Mouse (Mus musculus): ENCODE measurements around the gene Tas2r126. TPM values are rescaled to one million over a fixed set of nuclear protein-coding genes. Genes with fewer than 3 reads are reported as not detected.

Tas2r126 gene
- polyA plus RNA-seq, 1 experiment from 2014 or later: not detected

- no peak within 1 kb of the TSS for H3K27ac ChIP-seq (replicated peaks; ENCODE audit: low read depth, low read length)
- no peak within 1 kb of the TSS for H3K9ac ChIP-seq (ENCODE audit: low read length)
- no peaks in the 10 kb centered on the region for H3K36me3 ChIP-seq (ENCODE audit: control insufficient read depth, insufficient read depth, low read length)
- ATAC-seq (ENCODE audit: insufficient number of reproducible peaks, low FRiP score, low TSS enrichment, low read depth) (no peak), DNase-seq (ENCODE audit: low spot score) (no peak)
- H3K9me3 ChIP-seq (ENCODE audit: control insufficient read depth, low read length): no peaks in the 10 kb centered on the region
- H3K4me2 ChIP-seq (ENCODE audit: low read depth, severe bottlenecking): no peak within 1 kb of the TSS
- H3K4me3 ChIP-seq (ENCODE audit: low read depth, low read length): no peak within 1 kb of the TSS
- 73% methylated on average over 2 of the region's 2 CpGs for WGBS
- H3K27me3 ChIP-seq (ENCODE audit: control insufficient read depth, insufficient read depth, low read length): no peaks in the 10 kb centered on the region
- no peaks in the 10 kb centered on the region for H3K4me1 ChIP-seq (ENCODE audit: control insufficient read depth, insufficient read depth, low read length)
These were observed 29.2 kb upstream of the Tas2r126 start, which contains the start of gene Tas2r135 for GRCm38 (mm10) chr6:42405134-42405533. Gene Tas2r135 (plus strand): TSS chr6:42405434.

GRCm38 (mm10) chr6:42419443-42419842 lies 14.9 kb upstream of the Tas2r126 start:
- H3K9me3 ChIP-seq (ENCODE audit: control insufficient read depth, low read length): no peaks in the 10 kb centered on the region
- no peak overlapping the region for H3K27ac ChIP-seq (replicated peaks; ENCODE audit: low read depth, low read length)
- no peak overlapping the region for H3K4me3 ChIP-seq (ENCODE audit: low read depth, low read length)
- no peak overlapping the region for H3K4me2 ChIP-seq (ENCODE audit: low read depth, severe bottlenecking)
- no peaks in the 10 kb centered on the region for H3K4me1 ChIP-seq (ENCODE audit: control insufficient read depth, insufficient read depth, low read length)
- H3K36me3 ChIP-seq (ENCODE audit: control insufficient read depth, insufficient read depth, low read length): no peaks in the 10 kb centered on the region
- WGBS: 93% methylated on average over 2 of the region's 2 CpGs
- no peak for ATAC-seq (ENCODE audit: insufficient number of reproducible peaks, low FRiP score, low TSS enrichment, low read depth)
- H3K9ac ChIP-seq (ENCODE audit: low read length): no peak overlapping the region
- DNase-seq (ENCODE audit: low spot score): no peak
- no peaks in the 10 kb centered on the region for H3K27me3 ChIP-seq (ENCODE audit: control insufficient read depth, insufficient read depth, low read length)

GRCm38 (mm10) chr6:42421439-42421838 lies 12.9 kb upstream of the Tas2r126 start:
- ATAC-seq (ENCODE audit: insufficient number of reproducible peaks, low FRiP score, low TSS enrichment, low read depth) (no peak), DNase-seq (ENCODE audit: low spot score) (no peak)
- Histone ChIP-seq H3K9ac (ENCODE audit: low read length) (no peak overlapping the region), H3K9me3 (ENCODE audit: control insufficient read depth, low read length) (no peaks in the 10 kb centered on the region), H3K4me2 (ENCODE audit: low read depth, severe bottlenecking) (no peak overlapping the region), H3K4me1 (ENCODE audit: control insufficient read depth, insufficient read depth, low read length) (no peaks in the 10 kb centered on the region), H3K27ac (replicated peaks; ENCODE audit: low read depth, low read length) (no peak overlapping the region), H3K27me3 (ENCODE audit: control insufficient read depth, insufficient read depth, low read length) (no peaks in the 10 kb centered on the region), H3K36me3 (ENCODE audit: control insufficient read depth, insufficient read depth, low read length) (no peaks in the 10 kb centered on the region), H3K4me3 (ENCODE audit: low read depth, low read length) (no peak overlapping the region)
- 80% methylated on average over 2 of the region's 2 CpGs for WGBS

GRCm38 (mm10) chr6:42424472-42424871 lies 9.9 kb upstream of the Tas2r126 start:
- Histone ChIP-seq H3K27me3 (ENCODE audit: control insufficient read depth, insufficient read depth, low read length) (no peaks in the 10 kb centered on the region), H3K9me3 (ENCODE audit: control insufficient read depth, low read length) (no peaks in the 10 kb centered on the region), H3K9ac (ENCODE audit: low read length) (no peak overlapping the region), H3K4me3 (ENCODE audit: low read depth, low read length) (no peak overlapping the region), H3K27ac (replicated peaks; ENCODE audit: low read depth, low read length) (no peak overlapping the region), H3K36me3 (ENCODE audit: control insufficient read depth, insufficient read depth, low read length) (no peaks in the 10 kb centered on the region), H3K4me2 (ENCODE audit: low read depth, severe bottlenecking) (no peak overlapping the region), H3K4me1 (ENCODE audit: control insufficient read depth, insufficient read depth, low read length) (no peaks in the 10 kb centered on the region)
- DNase-seq (ENCODE audit: low spot score): no peak
- ATAC-seq (ENCODE audit: insufficient number of reproducible peaks, low FRiP score, low TSS enrichment, low read depth): no peak
- WGBS: 89% methylated on average over 3 of the region's 3 CpGs

- DNase-seq (ENCODE audit: low spot score) (no peak), ATAC-seq (ENCODE audit: insufficient number of reproducible peaks, low FRiP score, low TSS enrichment, low read depth) (no peak)
- no peaks in the 10 kb centered on the region for H3K9me3 ChIP-seq (ENCODE audit: control insufficient read depth, low read length)
- H3K27me3 ChIP-seq (ENCODE audit: control insufficient read depth, insufficient read depth, low read length): no peaks in the 10 kb centered on the region
- H3K27ac ChIP-seq (replicated peaks; ENCODE audit: low read depth, low read length): no peak overlapping the region
- H3K4me1 ChIP-seq (ENCODE audit: control insufficient read depth, insufficient read depth, low read length): no peaks in the 10 kb centered on the region
- no peak overlapping the region for H3K4me2 ChIP-seq (ENCODE audit: low read depth, severe bottlenecking)
- H3K36me3 ChIP-seq (ENCODE audit: control insufficient read depth, insufficient read depth, low read length): no peaks in the 10 kb centered on the region
- no peak overlapping the region for H3K9ac ChIP-seq (ENCODE audit: low read length)
- 86% methylated on average over 4 of the region's 4 CpGs for WGBS
- no peak overlapping the region for H3K4me3 ChIP-seq (ENCODE audit: low read depth, low read length)
These were observed 8.0 kb upstream of the Tas2r126 start for GRCm38 (mm10) chr6:42426337-42426736.

GRCm38 (mm10) chr6:42433554-42433953 lies 781 bp upstream of the Tas2r126 start:
- H3K27me3 ChIP-seq (ENCODE audit: control insufficient read depth, insufficient read depth, low read length): no peaks in the 10 kb centered on the region
- H3K9ac ChIP-seq (ENCODE audit: low read length): no peak overlapping the region
- no peak overlapping the region for H3K4me3 ChIP-seq (ENCODE audit: low read depth, low read length)
- H3K4me1 ChIP-seq (ENCODE audit: control insufficient read depth, insufficient read depth, low read length): no peaks in the 10 kb centered on the region
- no peak overlapping the region for H3K4me2 ChIP-seq (ENCODE audit: low read depth, severe bottlenecking)
- WGBS: 71% methylated on average over 2 of the region's 2 CpGs
- no peaks in the 10 kb centered on the region for H3K9me3 ChIP-seq (ENCODE audit: control insufficient read depth, low read length)
- no peak for ATAC-seq (ENCODE audit: insufficient number of reproducible peaks, low FRiP score, low TSS enrichment, low read depth)
- no peak for DNase-seq (ENCODE audit: low spot score)
- no peak overlapping the region for H3K27ac ChIP-seq (replicated peaks; ENCODE audit: low read depth, low read length)
- H3K36me3 ChIP-seq (ENCODE audit: control insufficient read depth, insufficient read depth, low read length): no peaks in the 10 kb centered on the region

GRCm38 (mm10) chr6:42435490-42435889 lies 1.2 kb downstream of the Tas2r126 start:
- Histone ChIP-seq H3K9ac (ENCODE audit: low read length) (no peak overlapping the region), H3K27me3 (ENCODE audit: control insufficient read depth, insufficient read depth, low read length) (no peaks in the 10 kb centered on the region), H3K27ac (replicated peaks; ENCODE audit: low read depth, low read length) (no peak overlapping the region), H3K4me2 (ENCODE audit: low read depth, severe bottlenecking) (no peak overlapping the region), H3K9me3 (ENCODE audit: control insufficient read depth, low read length) (no peaks in the 10 kb centered on the region), H3K4me3 (ENCODE audit: low read depth, low read length) (no peak overlapping the region), H3K4me1 (ENCODE audit: control insufficient read depth, insufficient read depth, low read length) (no peaks in the 10 kb centered on the region), H3K36me3 (ENCODE audit: control insufficient read depth, insufficient read depth, low read length) (no peaks in the 10 kb centered on the region)
- DNase-seq (ENCODE audit: low spot score) (no peak), ATAC-seq (ENCODE audit: insufficient number of reproducible peaks, low FRiP score, low TSS enrichment, low read depth) (no peak)
- 85% methylated on average over 2 of the region's 2 CpGs for WGBS

GRCm38 (mm10) chr6:42441395-42441794 lies 7.1 kb downstream of the Tas2r126 start:
- WGBS: 82% methylated on average over 2 of the region's 2 CpGs
- Histone ChIP-seq H3K36me3 (ENCODE audit: control insufficient read depth, insufficient read depth, low read length) (no peaks in the 10 kb centered on the region), H3K9ac (ENCODE audit: low read length) (no peak overlapping the region), H3K4me3 (ENCODE audit: low read depth, low read length) (no peak overlapping the region), H3K27me3 (ENCODE audit: control insufficient read depth, insufficient read depth, low read length) (no peaks in the 10 kb centered on the region), H3K4me1 (ENCODE audit: control insufficient read depth, insufficient read depth, low read length) (no peaks in the 10 kb centered on the region), H3K9me3 (ENCODE audit: control insufficient read depth, low read length) (no peaks in the 10 kb centered on the region), H3K4me2 (ENCODE audit: low read depth, severe bottlenecking) (no peak overlapping the region), H3K27ac (replicated peaks; ENCODE audit: low read depth, low read length) (no peak overlapping the region)
- no peak for ATAC-seq (ENCODE audit: insufficient number of reproducible peaks, low FRiP score, low TSS enrichment, low read depth)
- DNase-seq (ENCODE audit: low spot score): no peak

GRCm38 (mm10) chr6:42444491-42444890 lies 10.2 kb downstream of the Tas2r126 start:
- H3K4me3 ChIP-seq (ENCODE audit: low read depth, low read length): no peak overlapping the region
- no peaks in the 10 kb centered on the region for H3K9me3 ChIP-seq (ENCODE audit: control insufficient read depth, low read length)
- H3K4me2 ChIP-seq (ENCODE audit: low read depth, severe bottlenecking): no peak overlapping the region
- no peak overlapping the region for H3K9ac ChIP-seq (ENCODE audit: low read length)
- no peaks in the 10 kb centered on the region for H3K36me3 ChIP-seq (ENCODE audit: control insufficient read depth, insufficient read depth, low read length)
- no peak overlapping the region for H3K27ac ChIP-seq (replicated peaks; ENCODE audit: low read depth, low read length)
- WGBS: 81% methylated on average over 2 of the region's 2 CpGs
- H3K4me1 ChIP-seq (ENCODE audit: control insufficient read depth, insufficient read depth, low read length): no peaks in the 10 kb centered on the region
- no peaks in the 10 kb centered on the region for H3K27me3 ChIP-seq (ENCODE audit: control insufficient read depth, insufficient read depth, low read length)
- ATAC-seq (ENCODE audit: insufficient number of reproducible peaks, low FRiP score, low TSS enrichment, low read depth) (no peak), DNase-seq (ENCODE audit: low spot score) (no peak)
